Mouse (Mus musculus) megakaryocyte, embryonic 14.5 days (primary cell): ENCODE results near the gene Cyp4b1. TPM values are rescaled to one million over a fixed set of nuclear protein-coding genes. Genes with fewer than 3 reads are reported as not detected.
A peak's percentile ranks its signal among the peaks of the same experiment; 100 is the strongest.
"Not testable (repeated sequence)": the region's sequence is repeated elsewhere in the genome, so short reads cannot be mapped to it uniquely, and the experiment has no call there.

Experiments
- H3K27me3 ChIP-seq: replicated peaks from 2 replicates; pipeline ENCODE3; 2012; ENCODE audit warnings: inconsistent platforms
- H3K36me3 ChIP-seq: replicated peaks from 2 replicates; pipeline ENCODE3; 2012; ENCODE audit warnings: low read length, inconsistent platforms, mixed read lengths
- H3K4me1 ChIP-seq: 2 replicates; pipeline ENCODE4 v1.6.1; 2012; ENCODE audit warnings: inconsistent platforms
- H3K4me3 ChIP-seq: replicated peaks from 2 replicates; pipeline ENCODE3; 2012; ENCODE audit warnings: moderate library complexity, mild to moderate bottlenecking, inconsistent platforms
- H3K9me3 ChIP-seq: 2 replicates; pipeline ENCODE4 v1.6.1; 2012; ENCODE audit warnings: inconsistent platforms
- FLI1 ChIP-seq: IDR thresholded peaks from 2 replicates; pipeline ENCODE4 v1.6.1; 2012; ENCODE audit warnings: low read length, inconsistent platforms, mixed read lengths
- GATA1 ChIP-seq: IDR thresholded peaks from 3 replicates; pipeline ENCODE4 v1.6.1; 2012; ENCODE audit warnings: mixed read lengths, low read length, inconsistent platforms, borderline replicate concordance
- polyA plus RNA-seq: library from polyadenylated mRNA; stranded (reverse); fragments of >175 nt; gene quantifications from 2 replicates; pipeline ENCODE4 v1.2.3, GENCODE M21; 2012; ENCODE audit warnings: low replicate concordance; ENCODE audit not compliant: insufficient read depth

The Cyp4b1 gene
- polyA plus RNA-seq = not detected in 2 replicates

DNA sequence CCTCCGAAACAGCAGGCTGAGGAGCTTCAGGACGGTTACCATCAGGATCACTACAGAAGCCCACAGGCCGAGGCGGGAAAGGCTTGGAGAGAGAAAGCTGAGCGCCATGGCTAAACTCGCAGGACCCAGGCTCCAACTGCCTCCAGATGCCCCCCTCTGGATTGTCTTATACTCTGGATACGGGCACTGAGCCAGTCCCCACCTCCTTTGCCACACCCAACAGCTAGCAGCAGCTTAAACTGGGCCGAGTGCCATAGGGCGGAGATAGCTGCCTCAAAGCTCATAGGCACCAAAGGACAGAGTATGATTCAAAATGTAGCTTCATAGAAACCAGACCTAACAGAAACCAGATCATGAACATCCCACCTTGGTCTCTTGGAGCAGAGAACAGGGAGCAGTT lies at the start of gene Cyp4b1:
Cyp4b1 (minus strand) TSS at position 144 of the 400 bp plus-strand sequence.
- H3K4me3 ChIP-seq = no peak within 1 kb of the TSS
- H3K27me3 ChIP-seq = peaks cover 5% of the 10 kb centered on the region
- H3K9me3 ChIP-seq = no peaks in the 10 kb centered on the region
- H3K4me1 ChIP-seq = no peaks in the 10 kb centered on the region
- H3K36me3 ChIP-seq = no peaks in the 10 kb centered on the region
- TF ChIP-seq GATA1 (no peak), FLI1 (no peak)

- no peak overlapping the region for H3K4me3 ChIP-seq
- TF ChIP-seq FLI1 = no peak
- no peak for TF ChIP-seq GATA1
Measured at GRCm38 (mm10) chr4:115686299-115686698, 38.8 kb upstream of the Cyp4b1 start.

GRCm38 (mm10) chr4:115659190-115659589 lies 11.7 kb upstream of the Cyp4b1 start:
- H3K36me3 ChIP-seq = no peaks in the 10 kb centered on the region
- no peak overlapping the region for H3K4me3 ChIP-seq
- peaks cover 2% of the 10 kb centered on the region for H3K27me3 ChIP-seq
- no peaks in the 10 kb centered on the region for H3K9me3 ChIP-seq
- H3K4me1 ChIP-seq = peaks cover 11% of the 10 kb centered on the region
- TF ChIP-seq GATA1 = no peak
- TF ChIP-seq FLI1 = no peak

More at GRCm38 (mm10) chr4:115686299-115686698, 38.8 kb upstream of the Cyp4b1 start:
- Histone ChIP-seq H3K27me3 (no peaks in the 10 kb centered on the region), H3K36me3 (no peaks in the 10 kb centered on the region), H3K4me1 (no peaks in the 10 kb centered on the region), H3K9me3 (no peaks in the 10 kb centered on the region)

- Histone ChIP-seq H3K36me3 (no peaks in the 10 kb centered on the region), H3K4me1 (peaks cover 11% of the 10 kb centered on the region), H3K9me3 (0 out of 2 replicates have a peak, but pooled peaks cover 2% of the 10 kb centered on the region), H3K27me3 (peaks cover 2% of the 10 kb centered on the region), H3K4me3 (peak overlapping the region; percentile 91)
- TF ChIP-seq GATA1 (no peak), FLI1 (no peak)
Measured at GRCm38 (mm10) chr4:115657867-115658249, 10.3 kb upstream of the Cyp4b1 start.

GRCm38 (mm10) chr4:115657104-115657866 lies 9.8 kb upstream of the Cyp4b1 start:
- Histone ChIP-seq H3K4me1 (peaks cover 11% of the 10 kb centered on the region), H3K36me3 (no peaks in the 10 kb centered on the region), H3K4me3 (peak overlapping the region; percentile 91), H3K9me3 (0 out of 2 replicates have a peak, but pooled peaks cover 3% of the 10 kb centered on the region), H3K27me3 (peaks cover 2% of the 10 kb centered on the region)
- TF ChIP-seq FLI1 = no peak
- no peak for TF ChIP-seq GATA1

DNA sequence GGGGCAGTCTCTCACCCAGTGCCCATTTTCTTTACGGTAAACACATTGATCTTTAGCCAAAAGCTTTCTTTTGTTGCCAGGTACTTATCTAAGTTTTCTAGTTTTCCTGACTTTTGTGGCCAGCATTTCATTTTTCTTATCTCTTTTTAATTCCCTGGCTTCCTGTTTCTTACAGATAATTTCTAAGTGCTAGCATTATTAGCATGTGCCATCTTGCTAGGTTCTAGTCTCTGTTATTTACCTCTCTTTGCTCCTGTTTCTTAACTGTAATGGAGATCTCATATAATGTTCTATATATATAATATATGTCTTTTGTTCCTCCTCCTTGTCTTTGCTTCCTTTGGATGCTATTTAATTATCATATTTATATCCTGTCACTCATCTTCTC lies 9.0 kb upstream of the Cyp4b1 start:
- not testable (repeated sequence) for H3K36me3 ChIP-seq, H3K9me3 ChIP-seq, H3K27me3 ChIP-seq, H3K4me3 ChIP-seq
- peaks cover 11% of the 10 kb centered on the region for H3K4me1 ChIP-seq

DNA sequence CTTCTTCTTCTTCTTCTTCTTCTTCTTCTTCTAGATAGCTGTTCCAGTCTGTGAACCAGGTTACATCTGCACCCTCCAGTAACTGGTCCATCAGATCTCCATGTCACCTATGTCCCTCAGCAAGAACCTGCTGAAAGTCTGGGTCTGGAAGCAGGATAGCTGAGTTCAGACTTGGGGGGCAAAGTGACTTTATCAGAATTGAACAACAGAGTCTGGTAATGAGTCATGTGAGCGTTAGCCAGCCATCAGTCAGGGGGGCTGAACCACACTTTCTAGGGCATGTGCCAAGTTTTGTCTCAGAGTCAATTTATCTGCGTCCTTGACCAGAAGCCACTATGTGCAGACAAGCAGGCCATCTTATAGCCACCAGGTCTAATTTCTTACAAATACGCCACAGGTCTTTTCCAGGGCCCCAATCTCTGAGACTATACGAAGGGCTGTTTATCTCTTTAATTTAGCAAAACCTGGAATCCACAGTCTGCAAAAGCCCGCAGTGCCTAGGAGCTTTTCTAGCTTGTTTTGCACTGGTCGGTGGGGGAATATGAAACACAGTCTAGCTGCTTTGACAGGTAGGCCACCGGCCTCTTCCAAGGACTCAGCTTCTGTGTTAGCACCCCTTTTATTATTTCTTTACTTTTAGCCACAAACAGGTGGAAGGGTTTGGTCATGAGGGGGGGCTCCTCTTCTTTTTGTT lies 8.5 kb upstream of the Cyp4b1 start:
- not testable (repeated sequence) for H3K27me3 ChIP-seq, H3K4me3 ChIP-seq, H3K9me3 ChIP-seq, H3K36me3 ChIP-seq
- peaks cover 11% of the 10 kb centered on the region for H3K4me1 ChIP-seq

DNA sequence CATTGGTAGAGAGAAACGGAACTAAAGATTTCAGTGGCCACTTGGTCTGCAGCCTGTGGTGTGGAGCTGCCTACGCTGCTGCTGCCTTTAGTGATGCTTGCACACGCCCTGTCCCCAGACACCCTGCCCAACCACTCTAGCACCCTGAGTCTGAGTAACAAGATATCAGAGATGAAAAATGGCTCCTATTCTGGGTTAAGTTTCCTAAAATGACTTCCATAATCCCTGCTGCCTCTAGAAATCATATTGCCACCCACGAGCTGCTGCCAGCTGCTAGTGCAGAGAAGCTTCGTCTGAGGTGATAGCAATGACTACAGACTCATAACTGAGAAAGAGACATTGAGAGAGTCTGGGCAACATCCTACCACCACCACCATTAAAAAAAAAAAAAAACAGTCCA lies 3.3 kb upstream of the Cyp4b1 start:
- TF ChIP-seq GATA1 = no peak
- TF ChIP-seq FLI1 = no peak
- no peaks in the 10 kb centered on the region for H3K27me3 ChIP-seq
- H3K36me3 ChIP-seq = no peaks in the 10 kb centered on the region
- H3K4me1 ChIP-seq = no peaks in the 10 kb centered on the region
- no peak overlapping the region for H3K4me3 ChIP-seq
- 0 out of 2 replicates have a peak, but pooled peaks cover 3% of the 10 kb centered on the region for H3K9me3 ChIP-seq

- TF ChIP-seq GATA1 (no peak), FLI1 (no peak)
- no peak overlapping the region for H3K4me3 ChIP-seq
Measured at GRCm38 (mm10) chr4:115649344-115649743, 1.8 kb upstream of the Cyp4b1 start.

GRCm38 (mm10) chr4:115648752-115649151 lies 1.2 kb upstream of the Cyp4b1 start:
- H3K27me3 ChIP-seq = peaks cover 5% of the 10 kb centered on the region

More at GRCm38 (mm10) chr4:115649344-115649743, 1.8 kb upstream of the Cyp4b1 start:
- H3K27me3 ChIP-seq = peaks cover 4% of the 10 kb centered on the region
- H3K36me3 ChIP-seq = no peaks in the 10 kb centered on the region
- 0 out of 2 replicates have a peak, but pooled peaks cover 3% of the 10 kb centered on the region for H3K9me3 ChIP-seq
- H3K4me1 ChIP-seq = no peaks in the 10 kb centered on the region

More at GRCm38 (mm10) chr4:115648752-115649151, 1.2 kb upstream of the Cyp4b1 start:
- TF ChIP-seq GATA1 (no peak), FLI1 (no peak)
- H3K36me3 ChIP-seq = no peaks in the 10 kb centered on the region
- no peaks in the 10 kb centered on the region for H3K4me1 ChIP-seq
- 0 out of 2 replicates have a peak, but pooled peaks cover 3% of the 10 kb centered on the region for H3K9me3 ChIP-seq
- H3K4me3 ChIP-seq = no peak overlapping the region
